Mouse (Mus musculus) myocyte (in vitro differentiated cells): ENCODE measurements around the gene Snap47.

Experiments used
- E2F4 ChIP-seq: IDR thresholded peaks from one replicate; pipeline ENCODE4 v1.6.1; 2011; ENCODE audit warnings: mild to moderate bottlenecking, control low read depth, moderate library complexity; ENCODE audit not compliant: insufficient read depth
- MAX ChIP-seq: IDR thresholded peaks from one replicate; pipeline ENCODE4 v1.6.1; 2011; ENCODE audit warnings: low read depth, mild to moderate bottlenecking, control low read depth
- POLR2A ChIP-seq: IDR thresholded peaks from one replicate; pipeline ENCODE4 v1.6.1; 2011; ENCODE audit warnings: low read depth, mild to moderate bottlenecking, control low read depth, moderate library complexity; ENCODE audit not compliant: insufficient read length
- SRF ChIP-seq: IDR thresholded peaks from one replicate; pipeline ENCODE4 v1.6.1; 2011; ENCODE audit warnings: low read depth; ENCODE audit not compliant: control insufficient read depth, insufficient read length
- TCF12 ChIP-seq: IDR thresholded peaks from one replicate; pipeline ENCODE4 v1.6.1; 2011; ENCODE audit warnings: mild to moderate bottlenecking, control low read depth; ENCODE audit not compliant: poor library complexity, insufficient read depth, severe bottlenecking
- TCF3 ChIP-seq: IDR thresholded peaks from one replicate; pipeline ENCODE4 v1.6.1; 2011; ENCODE audit warnings: low read depth, control low read depth; ENCODE audit not compliant: insufficient read length
- USF1 ChIP-seq: IDR thresholded peaks from one replicate; pipeline ENCODE4 v1.6.1; 2011; ENCODE audit warnings: low read depth, mild to moderate bottlenecking, control low read depth, moderate library complexity

- TF ChIP-seq MAX = no peak
- TF ChIP-seq POLR2A = no peak
- TF ChIP-seq USF1 = no peak
- TF ChIP-seq TCF3 = no peak
- TF ChIP-seq TCF12 = no peak
- TF ChIP-seq E2F4 = no peak
- no peak for TF ChIP-seq SRF
Measured at GRCm38 (mm10) chr11:59418708-59419107, 32.3 kb downstream of the Snap47 start.
